Mouse (Mus musculus): ENCODE measurements around the gene Nid2.

- TF ChIP-seq POLR2A (IDR thresholded peaks at IDR 0.05; ENCODE audit: low read depth, low read length) (no peak), CTCF (IDR thresholded peaks at IDR 0.05; ENCODE audit: extremely low read depth, insufficient read length, insufficient replicate concordance, low read depth, low read length) (peak; percentile 68; the same call in 1 of the 2 replicates)
These were observed 88.7 kb downstream of the Nid2 start for GRCm38 (mm10) chr14:19839600-19840332.

All from small intestine, adult 2 months (tissue).